Mouse (Mus musculus) B cell, adult 2 months (primary cell): ENCODE results near the gene Npffr2.
"Not testable (repeated sequence)": the region's sequence is repeated elsewhere in the genome, so short reads cannot be mapped to it uniquely, and the experiment has no call there.

Source experiments
- DNase-seq, 2 experiments: peaks; one replicate each; pipeline ENCODE4 v3.0.0; 2022

Npffr2 gene

GRCm38 (mm10) chr5:89526878-89527578, at the start of gene Npffr2:
Npffr2 (plus strand) TSS chr5:89527429.
- DNase-seq: no peak

DNA sequence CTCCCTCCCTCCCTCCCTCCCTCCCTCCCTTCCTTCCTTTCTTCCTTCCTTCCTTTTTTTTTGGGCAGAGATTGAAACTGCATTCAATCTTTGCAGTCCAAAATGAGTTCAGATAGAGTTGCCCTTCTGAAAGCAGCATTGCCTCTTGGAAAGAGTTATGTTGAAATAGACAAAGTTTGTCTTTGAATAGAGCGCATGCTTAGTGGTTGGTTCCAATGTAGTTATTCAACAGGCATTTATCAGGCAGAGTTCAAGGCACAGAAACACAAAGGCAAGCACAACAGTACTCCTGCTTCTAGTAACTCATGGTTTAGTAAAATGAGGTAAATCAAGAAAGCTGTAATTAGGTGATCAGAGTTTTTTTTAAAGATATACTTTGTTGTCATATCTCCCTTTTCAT, 34.7 kb upstream of the Npffr2 start:
- no peak for DNase-seq

DNA sequence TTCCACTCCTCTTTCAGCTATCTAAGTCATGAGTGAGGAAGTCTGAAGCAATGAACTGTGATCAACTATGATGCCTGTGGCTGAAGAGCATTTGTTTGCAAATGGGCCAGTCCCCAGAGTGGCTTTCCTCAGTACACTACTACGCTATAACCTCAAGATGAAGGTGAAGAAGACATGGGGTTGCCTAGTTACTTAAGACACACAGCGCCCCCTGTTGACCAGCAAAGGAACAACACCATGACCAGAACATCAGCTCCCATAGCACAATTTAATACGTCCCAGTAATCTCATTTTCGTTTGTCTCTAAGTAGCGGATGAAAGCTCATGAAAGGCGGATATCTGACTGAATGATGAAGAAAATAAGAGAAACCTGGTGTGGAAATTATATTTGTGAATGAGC, 27.0 kb upstream of the Npffr2 start:
- no peak for DNase-seq

DNA sequence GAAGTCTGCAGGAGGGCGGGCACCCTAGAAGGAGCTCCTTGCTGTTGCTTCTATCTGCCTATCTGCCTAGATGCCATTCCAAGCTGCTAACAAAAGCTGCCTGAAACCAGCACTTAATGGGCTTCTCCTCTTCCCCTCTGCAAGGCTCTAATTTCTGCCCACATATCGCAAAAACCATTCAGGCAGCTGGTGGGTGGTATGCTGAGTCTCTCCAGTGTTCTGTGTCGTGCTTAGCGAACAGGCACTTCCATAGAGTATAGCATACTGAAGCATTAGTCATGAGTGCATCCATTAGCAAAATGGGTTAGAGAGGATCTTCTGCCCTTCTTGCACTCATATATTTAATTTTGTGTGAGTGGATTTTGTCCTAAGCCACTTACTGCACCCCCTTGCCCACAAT, 8.6 kb upstream of the Npffr2 start:
- DNase-seq: no peak

DNA sequence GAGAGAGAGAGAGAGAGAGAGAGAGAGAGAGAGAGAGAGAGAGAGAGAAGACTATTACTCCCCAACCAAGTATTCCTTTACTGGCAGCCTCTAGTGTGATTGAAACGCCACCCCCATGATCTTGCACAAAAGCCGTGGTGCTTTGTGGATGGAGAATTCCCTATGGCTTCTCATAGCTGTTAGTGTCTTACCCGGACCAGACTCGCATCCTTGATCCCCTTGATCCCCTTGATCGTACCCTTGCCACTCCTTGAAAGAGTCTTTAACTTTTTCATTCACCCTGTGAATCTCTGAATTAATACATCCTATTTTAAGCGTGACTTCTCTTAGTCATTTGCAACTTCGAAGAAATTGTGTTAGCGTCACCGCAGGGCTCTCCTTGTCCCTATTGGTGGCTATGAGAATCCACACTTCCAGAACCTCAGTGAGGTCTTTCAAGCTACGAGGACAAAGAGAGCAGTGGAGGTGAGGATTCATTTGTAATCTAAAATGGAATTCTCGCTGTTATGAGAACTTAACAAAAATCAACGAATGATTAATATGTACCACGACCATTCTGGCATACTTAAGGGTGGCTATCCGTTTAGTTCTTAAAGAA, 949 bp upstream of the Npffr2 start:
- DNase-seq: no peak

GRCm38 (mm10) chr5:89528951-89529350, 1.7 kb downstream of the Npffr2 start:
- no peak for DNase-seq

GRCm38 (mm10) chr5:89529391-89529790, 2.2 kb downstream of the Npffr2 start:
- DNase-seq: no peak

DNA sequence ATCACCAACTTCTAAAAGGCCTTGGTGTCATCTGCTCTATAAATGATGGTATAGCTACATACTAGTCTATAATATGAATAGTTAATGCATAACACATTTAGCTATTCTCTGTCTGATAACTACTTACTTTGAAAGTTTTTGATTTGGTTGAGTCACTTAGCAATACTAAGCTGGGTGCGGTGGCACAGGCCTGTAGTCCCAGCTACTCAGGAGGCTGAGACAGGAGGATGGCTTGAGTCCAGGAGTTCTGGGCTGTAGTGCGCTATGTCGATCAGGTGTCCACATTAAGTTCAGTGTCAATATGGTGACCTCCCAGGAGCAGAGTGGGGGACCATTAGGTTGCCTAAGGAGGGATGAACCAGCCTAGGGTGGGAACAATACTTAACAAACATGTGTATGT, 8.8 kb downstream of the Npffr2 start:
- DNase-seq: no peak

DNA sequence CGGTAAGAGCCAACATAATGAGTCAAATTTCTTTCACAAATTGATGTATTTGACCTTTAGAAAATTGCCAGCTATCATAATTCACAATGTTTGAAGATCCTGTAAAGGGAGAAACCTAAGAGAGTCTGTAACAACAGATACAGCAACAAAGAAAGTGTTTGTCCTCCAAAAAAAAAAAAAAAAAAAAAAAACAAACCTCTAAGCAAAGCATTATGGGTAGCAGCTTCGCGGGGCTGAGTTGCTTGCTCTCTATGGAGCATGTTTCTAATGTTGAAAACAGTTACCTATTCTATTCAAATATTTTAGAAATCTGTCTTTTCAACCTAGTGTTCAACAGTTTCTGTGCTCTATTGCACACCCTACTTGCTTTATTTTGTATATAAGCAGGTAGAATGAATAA, 15.2 kb downstream of the Npffr2 start:
- no peak for DNase-seq

DNA sequence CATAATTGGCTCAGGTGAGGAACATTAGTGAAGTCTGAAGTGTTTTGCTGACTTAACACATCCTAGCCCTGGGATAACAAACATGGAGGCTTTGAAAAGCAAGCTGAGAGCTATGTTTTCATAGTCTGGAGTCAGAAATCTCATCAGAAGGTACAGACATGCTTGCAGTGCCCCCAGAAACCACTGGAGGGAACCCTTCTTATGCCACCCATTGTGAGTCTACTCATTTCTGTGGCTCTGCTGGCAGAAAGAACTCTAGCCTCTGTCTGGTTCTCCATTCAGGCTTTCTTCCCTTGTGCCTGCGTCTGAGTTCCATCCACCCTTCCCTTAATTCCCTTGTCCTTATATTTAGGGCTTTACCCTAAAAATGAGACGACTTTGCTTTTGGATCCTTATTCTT, 16.2 kb downstream of the Npffr2 start:
- no peak for DNase-seq

GRCm38 (mm10) chr5:89559118-89559517, 31.9 kb downstream of the Npffr2 start:
- not testable (repeated sequence) for DNase-seq

DNA sequence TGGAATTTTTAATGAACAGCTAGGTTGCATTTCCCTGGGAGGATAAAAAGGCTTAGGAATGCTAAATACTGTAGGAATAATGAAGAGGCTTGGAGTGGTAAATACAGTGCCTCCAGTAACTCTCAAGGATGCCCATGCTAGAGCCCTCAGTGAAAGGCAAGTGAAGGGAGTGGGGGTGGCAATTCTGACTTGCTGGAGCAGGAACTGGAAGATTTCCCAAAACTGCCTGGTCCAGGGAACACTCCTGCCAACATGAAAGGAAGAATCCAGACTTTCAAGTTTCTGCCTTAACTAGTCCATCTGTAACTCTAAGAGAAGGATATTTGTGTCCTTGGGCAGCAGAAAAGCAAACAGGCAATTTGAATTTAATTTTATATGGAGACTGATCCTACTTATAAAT, 34.2 kb downstream of the Npffr2 start:
- no peak for DNase-seq

DNA sequence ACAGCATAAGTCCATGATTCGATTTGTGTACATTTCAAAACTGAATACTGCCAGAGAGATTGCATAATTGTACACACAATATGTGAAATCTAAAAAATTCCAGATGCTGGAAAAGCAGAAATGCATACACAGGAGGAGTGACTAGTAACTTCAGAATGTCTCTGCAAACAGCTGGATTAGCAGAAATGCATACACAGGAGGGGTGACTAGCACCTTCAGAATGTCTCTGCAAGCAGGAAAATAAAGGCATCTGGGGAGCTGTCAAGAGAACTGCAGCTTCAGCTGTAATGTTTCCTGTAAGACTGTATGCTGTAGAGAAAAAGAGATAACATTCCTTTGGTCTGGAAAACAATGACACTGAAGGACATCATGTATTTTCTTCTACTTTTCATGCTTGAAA, 51.4 kb downstream of the Npffr2 start:
- DNase-seq: no peak

GRCm38 (mm10) chr5:89579181-89579580, 52.0 kb downstream of the Npffr2 start:
- DNase-seq: no peak

- no peak for DNase-seq
Measured at GRCm38 (mm10) chr5:89581143-89581542, 53.9 kb downstream of the Npffr2 start.

- DNase-seq: no peak
Measured at GRCm38 (mm10) chr5:89581742-89582366, 54.6 kb downstream of the Npffr2 start.

- DNase-seq: no peak
Measured at GRCm38 (mm10) chr5:89585021-89585420, 57.8 kb downstream of the Npffr2 start.

DNA sequence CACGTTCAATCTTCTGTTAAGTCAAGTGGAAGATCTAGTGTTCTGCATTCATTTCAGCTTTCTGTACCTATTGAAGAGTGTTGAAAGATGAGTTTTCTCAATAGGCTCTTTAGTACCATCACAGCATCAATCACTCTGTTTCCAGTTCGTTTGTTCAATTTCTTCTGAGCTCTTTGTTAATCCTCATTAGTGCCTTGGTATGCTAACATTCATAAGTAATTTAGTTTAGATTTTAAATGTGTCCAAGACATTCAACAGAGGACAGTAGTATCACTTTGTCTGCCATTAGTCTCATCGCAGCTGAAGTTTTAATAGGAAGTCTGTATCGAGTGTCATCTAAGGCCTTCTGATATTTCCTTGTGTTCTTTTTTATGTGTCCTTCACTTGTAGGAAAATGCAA, 65.1 kb downstream of the Npffr2 start:
- DNase-seq: no peak

DNA sequence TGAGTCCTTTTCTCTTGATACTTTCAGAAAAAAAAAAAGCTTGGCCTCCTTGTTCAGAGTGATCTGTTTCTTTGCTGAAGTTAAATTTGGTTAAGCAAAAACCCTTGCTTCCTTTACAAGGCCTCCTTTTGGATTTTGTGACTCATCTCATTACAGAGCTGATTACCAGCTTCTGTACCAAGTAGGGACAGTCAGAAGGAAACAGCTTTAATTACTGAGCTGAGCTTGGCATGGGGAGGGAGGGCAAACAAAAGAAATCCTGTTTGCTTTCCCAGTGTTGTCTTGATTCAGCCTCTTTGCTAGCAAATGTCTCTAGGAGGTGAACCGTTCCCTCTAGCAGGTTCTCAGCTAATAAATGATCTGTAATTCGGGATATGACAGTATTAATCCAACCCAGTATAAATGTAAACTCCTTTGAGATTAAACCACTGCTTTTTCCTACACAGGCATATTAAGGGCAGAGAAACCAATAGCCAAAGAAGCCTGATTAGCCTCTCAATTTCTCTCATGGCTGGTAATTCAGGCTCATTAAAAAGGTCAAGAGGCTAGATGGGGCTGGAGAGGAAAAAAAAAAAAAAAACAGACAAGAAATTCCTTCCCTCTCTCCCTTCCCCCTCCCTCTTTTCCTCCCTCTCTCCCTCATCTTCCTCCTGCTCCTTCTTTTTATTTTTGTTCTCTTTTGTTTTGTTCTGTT, 84.2 kb downstream of the Npffr2 start:
- no peak for DNase-seq

DNA sequence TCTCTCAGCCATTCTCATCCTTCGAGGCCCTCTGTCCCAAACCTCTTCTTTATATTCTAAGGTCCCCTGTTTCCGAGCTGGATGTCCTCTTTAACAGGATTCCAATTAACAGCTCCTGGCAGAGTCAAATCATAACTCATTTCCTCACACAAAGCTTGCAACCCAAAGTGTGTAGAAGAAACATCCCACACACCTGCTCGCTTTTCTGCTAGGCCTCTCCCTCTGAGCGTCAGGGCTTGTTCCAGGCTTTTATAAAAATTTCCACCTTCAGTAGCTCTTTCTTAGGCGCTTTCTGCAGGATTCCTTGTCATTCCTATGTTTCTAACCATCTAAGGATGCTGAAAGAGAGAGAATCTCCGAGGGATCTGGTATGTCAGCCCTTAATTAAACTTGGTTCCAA, 85.0 kb downstream of the Npffr2 start:
- no peak for DNase-seq

GRCm38 (mm10) chr5:89631599-89631998, 104.4 kb downstream of the Npffr2 start:
- no peak for DNase-seq
